ENCODE assay signal across 11 mouse cellular contexts in the genomic region with DNA sequence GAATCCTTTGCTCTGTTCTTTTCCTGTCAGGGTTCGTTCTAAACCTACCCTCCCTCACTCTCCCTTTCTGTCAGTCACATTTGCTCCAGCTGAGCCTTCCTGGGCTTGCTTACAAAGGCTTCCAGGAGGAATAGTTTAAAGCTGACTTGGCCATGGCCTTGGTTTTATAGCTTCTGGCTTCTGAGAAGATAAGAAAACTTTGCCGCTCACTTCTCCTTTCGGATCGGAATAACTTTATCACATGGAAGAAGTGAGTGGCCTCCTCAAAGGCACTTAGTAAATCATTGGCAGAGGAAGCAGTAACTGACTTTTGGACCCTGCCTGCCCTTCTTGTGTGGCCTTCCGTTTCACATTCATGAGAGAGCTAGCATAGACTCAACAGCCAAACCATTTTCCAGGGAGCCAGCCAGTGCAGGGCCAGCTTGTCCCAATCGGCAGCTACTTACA.
DNase-seq lines count a peak whose midpoint lies in the region; ATAC-seq and TF ChIP-seq lines count a peak whose summit lies in the region.
"Had no signal": no experiment of that assay in that cellular context is flagged by ENCODE, and none has a peak within 500 bp of the region (broad histone marks: within the 10 kb centered on the region; RNA-seq: fewer than 3 reads in every experiment).

No protein-coding gene starts in this region.

- no peaks in the 10 kb centered on the region for H3K4me1 ChIP-seq in intestine, postnatal 0 days (replicated peaks; ENCODE audit: control insufficient read depth, insufficient read depth, low read length)
- peaks cover 17% of the 10 kb centered on the region for H3K4me1 ChIP-seq in lung, embryonic 16.5 days (replicated peaks; ENCODE audit: control insufficient read depth, insufficient read depth, low read length)
- H3K4me1 ChIP-seq: forebrain, embryonic 12.5 days had no signal

- no peak overlapping the region for H3K4me3 ChIP-seq in intestine, postnatal 0 days (ENCODE audit: low read depth, low read length)
- H3K4me3 ChIP-seq in lung, embryonic 16.5 days (ENCODE audit: low read length): no peak overlapping the region
- H3K4me3 ChIP-seq: forebrain, embryonic 12.5 days had no signal

- no peak overlapping the region for H3K9ac ChIP-seq in intestine, postnatal 0 days (ENCODE audit: low read depth, low read length)
- H3K9ac ChIP-seq in lung, embryonic 16.5 days (ENCODE audit: low read length): no peak overlapping the region
- H3K9ac ChIP-seq: forebrain, embryonic 12.5 days had no signal

- peak overlapping the region; percentile 90 for H3K27ac ChIP-seq in intestine, postnatal 0 days (ENCODE audit: low read depth, low read length)
- H3K27ac ChIP-seq in lung, embryonic 16.5 days (ENCODE audit: low read length): peak overlapping the region; percentile 55
- H3K27ac ChIP-seq: forebrain, embryonic 12.5 days had no signal

- WGBS in intestine, postnatal 0 days: 10% methylated on average over 6 of the region's 6 CpGs
- 7% methylated on average over 6 of the region's 6 CpGs for WGBS in lung, embryonic 16.5 days

- no peak for TF ChIP-seq CTCF in brain, embryonic 14.5 days (IDR thresholded peaks at IDR 0.05; ENCODE audit: borderline replicate concordance, extremely low read depth, insufficient read depth, insufficient read length)
- TF ChIP-seq CTCF in intestine, postnatal 0 days (IDR thresholded peaks at IDR 0.05; ENCODE audit: low read depth): no peak

- ATAC-seq in intestine, postnatal 0 days: peak; percentile 96
- peak; percentile 69; the same call in 1 of the 2 replicates for ATAC-seq in lung, embryonic 16.5 days (ENCODE audit: low read depth)
- ATAC-seq: midbrain, embryonic 16.5 days had no signal

- no peaks in the 10 kb centered on the region for H3K27me3 ChIP-seq in intestine, postnatal 0 days (replicated peaks; ENCODE audit: control insufficient read depth, insufficient read depth, low read length)
- H3K27me3 ChIP-seq in lung, embryonic 16.5 days (ENCODE audit: control insufficient read depth, insufficient read depth, low read depth, low read length): no peaks in the 10 kb centered on the region
- H3K27me3 ChIP-seq: forebrain, embryonic 12.5 days had no signal

- no peaks in the 10 kb centered on the region for H3K36me3 ChIP-seq in intestine, postnatal 0 days (ENCODE audit: control insufficient read depth, insufficient read depth)
- no peaks in the 10 kb centered on the region for H3K36me3 ChIP-seq in lung, embryonic 16.5 days (ENCODE audit: control insufficient read depth, insufficient read depth, low read length)
- H3K36me3 ChIP-seq: forebrain, embryonic 12.5 days; G1E had no signal

- no peak for TF ChIP-seq POLR2A in brain, embryonic 14.5 days (IDR thresholded peaks at IDR 0.05; ENCODE audit: borderline replicate concordance, extremely low read depth, insufficient read depth, insufficient read length, poor library complexity, severe bottlenecking)

- peak overlapping the region; percentile 49 for H3K4me2 ChIP-seq in intestine, postnatal 0 days (replicated peaks; ENCODE audit: low read depth)
- no peak overlapping the region for H3K4me2 ChIP-seq in lung, embryonic 16.5 days (ENCODE audit: low read depth, low read length)
- H3K4me2 ChIP-seq: forebrain, embryonic 12.5 days had no signal

- no peaks in the 10 kb centered on the region for H3K9me3 ChIP-seq in intestine, postnatal 0 days (ENCODE audit: control insufficient read depth)
- H3K9me3 ChIP-seq in lung, embryonic 16.5 days (ENCODE audit: control insufficient read depth, low read length): no peaks in the 10 kb centered on the region
- H3K9me3 ChIP-seq: forebrain, embryonic 12.5 days had no signal

- peak; percentile 62 for DNase-seq in adrenal gland, adult 2 months
- peak; percentile 5 for DNase-seq in brain, embryonic 14.5 days (ENCODE audit: low read depth)
- DNase-seq in right cerebral cortex, postnatal 25 days: no peak
- DNase-seq in frontal cortex, postnatal 14 days (ENCODE audit: low spot score in 2 of 2): no peak
- DNase-seq in left cerebral cortex, adult 11 months (ENCODE audit: low spot score): no peak
- DNase-seq: layer of hippocampus, adult 9-11 months had no signal

Comparison
In these comparisons a context has a peak if more than half of its experiments do, and no peak if none do; other contexts are left out.
1. DNase-seq: peak in adrenal gland, adult 2 months (single experiment) and brain, embryonic 14.5 days (single experiment); none in right cerebral cortex, postnatal 25 days (single experiment), frontal cortex, postnatal 14 days (0 of 2) and left cerebral cortex, adult 11 months (single experiment).